Mouse (Mus musculus) spleen, adult 2 months (tissue): ENCODE results near the gene Trnp1.

Source experiments
- CTCF ChIP-seq: fragments of 200-500 bp; IDR thresholded peaks from 2 replicates; pipeline ENCODE4 v1.5.1; 2011; ENCODE audit warnings: mild to moderate bottlenecking, inconsistent platforms; ENCODE audit not compliant: insufficient read depth, insufficient read length, insufficient replicate concordance; ENCODE audit errors: extremely low read depth
- POLR2A ChIP-seq: fragments of 200-500 bp; IDR thresholded peaks from 2 replicates; pipeline ENCODE4 v1.6.1; 2011; ENCODE audit warnings: low read depth, low read length, inconsistent platforms

GRCm38 (mm10) chr4:133447967-133448366 lies 50.4 kb downstream of the Trnp1 start:
- TF ChIP-seq CTCF = no peak
- no peak for TF ChIP-seq POLR2A
